Mouse (Mus musculus): Measurements from ENCODE around the gene Alkbh4.

DNA sequence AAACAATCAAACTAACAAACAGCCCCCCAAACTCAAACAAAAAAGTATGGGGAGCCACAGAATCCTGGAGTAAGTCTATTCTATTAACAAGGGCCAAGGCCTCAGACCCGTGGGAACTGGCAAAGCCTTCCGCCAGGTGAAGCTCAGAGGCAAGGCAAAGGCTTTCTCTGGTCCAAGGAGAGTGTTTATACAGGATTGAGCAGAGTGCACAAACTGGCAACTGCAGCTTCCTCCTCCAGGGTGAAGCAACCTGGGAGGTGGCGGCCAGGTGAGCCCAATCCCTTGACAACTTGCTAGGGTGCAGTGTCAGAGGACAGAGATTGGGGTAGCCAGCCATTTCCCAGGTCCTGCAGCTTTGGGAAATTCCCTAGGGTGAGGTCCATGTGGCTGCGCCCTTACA is 31.4 kb downstream of the Alkbh4 start:
- TF ChIP-seq CTCF (IDR thresholded peaks at IDR 0.05; ENCODE audit: control insufficient read depth, insufficient read depth, insufficient replicate concordance, low read depth, low read length) (no peak), POLR2A (IDR thresholded peaks at IDR 0.05; ENCODE audit: control insufficient read depth, low read depth, low read length) (no peak)
